In genomic region chr6:99615272-99615751, GRCm38 (mm10) we compare ENCODE assay signal across 11 mouse cellular contexts. TPM values are rescaled to one million over a fixed set of nuclear protein-coding genes. Genes with fewer than 3 reads are reported as not detected.
DNase-seq lines count a peak whose midpoint lies in the region; ATAC-seq and TF ChIP-seq lines count a peak whose summit lies in the region.
"Had no signal": no experiment of that assay in that cellular context is flagged by ENCODE, and none has a peak within 500 bp of the region (broad histone marks: within the 10 kb centered on the region; RNA-seq: fewer than 3 reads in every experiment).

No protein-coding gene starts in this region.

- ATAC-seq in kidney, embryonic 14.5 days (ENCODE audit: low FRiP score, low TSS enrichment), result no peak; the same call in 1 of the 2 replicates
- peak; percentile 41; the same call in 1 of the 2 replicates for ATAC-seq in midbrain, embryonic 12.5 days (ENCODE audit: low FRiP score, low read depth)

- no peaks in the 10 kb centered on the region for H3K9me3 ChIP-seq in kidney, embryonic 14.5 days (ENCODE audit: control insufficient read depth, low read length)
- no peaks in the 10 kb centered on the region for H3K9me3 ChIP-seq in midbrain, embryonic 12.5 days

- TF ChIP-seq POLR2A in brain, embryonic 14.5 days (IDR thresholded peaks at IDR 0.05; ENCODE audit: borderline replicate concordance, extremely low read depth, insufficient read depth, insufficient read length, poor library complexity, severe bottlenecking), result no peak
- no peak for TF ChIP-seq POLR2A in kidney, adult 2 months (IDR thresholded peaks at IDR 0.05; ENCODE audit: low read depth, low read length)

- peaks cover 19% of the 10 kb centered on the region for H3K4me1 ChIP-seq in kidney, embryonic 14.5 days (ENCODE audit: control insufficient read depth, insufficient read depth, low read length)
- no peaks in the 10 kb centered on the region for H3K4me1 ChIP-seq in kidney, adult 2 months (ENCODE audit: control insufficient read depth, insufficient read depth, low read length)
- H3K4me1 ChIP-seq in midbrain, embryonic 12.5 days, result peaks cover 20% of the 10 kb centered on the region

- no peak for TF ChIP-seq CTCF in brain, embryonic 14.5 days (IDR thresholded peaks at IDR 0.05; ENCODE audit: borderline replicate concordance, extremely low read depth, insufficient read depth, insufficient read length)
- no peak for TF ChIP-seq CTCF in kidney, adult 2 months (conservative IDR thresholded peaks at IDR 0.05; ENCODE audit: insufficient read depth, insufficient read length, low read depth, low read length)
- TF ChIP-seq CTCF in gastrocnemius, adult 2 months (IDR thresholded peaks at IDR 0.05), result no peak

- 17% methylated on average over 10 of the region's 10 CpGs for WGBS in kidney, embryonic 14.5 days
- 49% methylated on average over 10 of the region's 10 CpGs for WGBS in kidney, adult 2 months
- WGBS in midbrain, embryonic 12.5 days, result 11% methylated on average over 10 of the region's 10 CpGs

- H3K9ac ChIP-seq in kidney, embryonic 14.5 days (ENCODE audit: low read depth, low read length), result no peak overlapping the region
- H3K9ac ChIP-seq in midbrain, embryonic 12.5 days (replicated peaks), result no peak overlapping the region
- H3K9ac ChIP-seq: forebrain, postnatal 0 days had no signal

- H3K4me3 ChIP-seq in kidney, embryonic 14.5 days (ENCODE audit: low read length), result no peak overlapping the region
- no peak overlapping the region for H3K4me3 ChIP-seq in kidney, adult 2 months (ENCODE audit: insufficient read depth, low read depth, low read length)
- no peak overlapping the region for H3K4me3 ChIP-seq in midbrain, embryonic 12.5 days
- no peak overlapping the region for H3K4me3 ChIP-seq in gastrocnemius, adult 2 months

- H3K27ac ChIP-seq in kidney, embryonic 14.5 days (ENCODE audit: low read depth, low read length), result no peak overlapping the region; the same call in 1 of the 2 replicates
- H3K27ac ChIP-seq in kidney, adult 2 months (ENCODE audit: insufficient read depth, low read depth, low read length), result no peak overlapping the region
- no peak overlapping the region for H3K27ac ChIP-seq in midbrain, embryonic 12.5 days (replicated peaks)
- H3K27ac ChIP-seq in gastrocnemius, adult 2 months, result no peak overlapping the region

- H3K27me3 ChIP-seq in kidney, embryonic 14.5 days (ENCODE audit: control insufficient read depth, insufficient read depth, low read length), result no peaks in the 10 kb centered on the region
- H3K27me3 ChIP-seq in kidney, adult 2 months (replicated peaks; ENCODE audit: control insufficient read depth, insufficient read depth, low read length), result no peaks in the 10 kb centered on the region
- H3K27me3 ChIP-seq in midbrain, embryonic 12.5 days, result peaks cover 38% of the 10 kb centered on the region

- H3K36me3 ChIP-seq in kidney, embryonic 14.5 days (ENCODE audit: control insufficient read depth, insufficient read depth, low read length), result no peaks in the 10 kb centered on the region
- H3K36me3 ChIP-seq in kidney, adult 2 months (ENCODE audit: control insufficient read depth, insufficient read depth, low read length), result no peaks in the 10 kb centered on the region
- H3K36me3 ChIP-seq in midbrain, embryonic 12.5 days, result no peaks in the 10 kb centered on the region

- H3K4me2 ChIP-seq in kidney, embryonic 14.5 days (replicated peaks; ENCODE audit: low read depth, low read length), result no peak overlapping the region
- no peak overlapping the region; the same call in 1 of the 2 replicates for H3K4me2 ChIP-seq in midbrain, embryonic 12.5 days (replicated peaks)

- intact Hi-C loops in gastrocnemius, adult 2 months (cut with DNase I), result no loop called here

- peak; percentile 57 for DNase-seq in kidney, adult 11 months
- DNase-seq in brain, embryonic 14.5 days (ENCODE audit: low read depth), result peak; percentile 57
- peak; percentile 76 for DNase-seq in kidney, adult 2 months
- no peak for DNase-seq in urinary bladder, postnatal 14 days (ENCODE audit: low spot score)
- no peak for DNase-seq in gastrocnemius, adult 2 months
- no peak for DNase-seq in right cerebral cortex, adult 2 months (ENCODE audit: low spot score in 2 of 2)
- DNase-seq: adrenal gland, postnatal 36 days; cerebellum, postnatal 25 days; forebrain, postnatal 0 days had no signal

RNA-seq across cellular contexts. Expression of gene Eif4e3, which starts 51.3 kb away (rescaled TPM):
- 19.5 TPM in 2 replicates for polyA plus RNA-seq in kidney, embryonic 14.5 days (2014; fragmentation: Nextera tagmentation; extraction: Ambion mirVana)
- polyA plus RNA-seq in brain, embryonic 14.5 days (2012; rRNA removed), result 10.6 and 11.6 TPM in 2 replicates
- 6.6 and 8.4 TPM in 2 replicates for polyA plus RNA-seq in kidney, adult 2 months (2012; rRNA removed)
- 12.5 and 13.0 TPM in 2 replicates for polyA plus RNA-seq in midbrain, embryonic 12.5 days (2016; fragmentation: Nextera tagmentation; extraction: Ambion mirVana)
- total RNA-seq in gastrocnemius, adult 2 months (2021), result 10 to 100 TPM; 23.5 to 29.4 TPM

RNA-seq across cellular contexts. Expression of gene Gm20696, which starts 51.3 kb away (rescaled TPM):
- polyA plus RNA-seq in kidney, embryonic 14.5 days (2014; fragmentation: Nextera tagmentation; extraction: Ambion mirVana), result 4.9 and 7.5 TPM in 2 replicates
- polyA plus RNA-seq in brain, embryonic 14.5 days (2012; rRNA removed), result 0.93 and 1.8 TPM in 2 replicates
- 0.31 and 0.50 TPM in 2 replicates for polyA plus RNA-seq in kidney, adult 2 months (2012; rRNA removed)
- 4.5 and 6.9 TPM in 2 replicates for polyA plus RNA-seq in midbrain, embryonic 12.5 days (2016; fragmentation: Nextera tagmentation; extraction: Ambion mirVana)
- 1 to 10 TPM; 1.2 to 1.3 TPM for total RNA-seq in gastrocnemius, adult 2 months (2021)

Comparison
In these comparisons a context has a peak if more than half of its experiments do, and no peak if none do; other contexts are left out.
1. DNase-seq: peak in kidney, adult 11 months (single experiment), brain, embryonic 14.5 days (single experiment) and kidney, adult 2 months (single experiment); none in urinary bladder, postnatal 14 days (single experiment), gastrocnemius, adult 2 months (single experiment) and right cerebral cortex, adult 2 months (0 of 2).